Mouse (Mus musculus): ENCODE data around the gene 2610318N02Rik. TPM values are rescaled to one million over a fixed set of nuclear protein-coding genes. Genes with fewer than 3 reads are reported as not detected.

Gene 2610318N02Rik
- polyA plus RNA-seq, 1 experiment: 24.0 TPM

- H3K4me1 ChIP-seq: peaks cover 4% of the 10 kb centered on the region
- no peak overlapping the region for H3K4me3 ChIP-seq (replicated peaks)
- H3K9me3 ChIP-seq: peaks cover 12% of the 10 kb centered on the region
- TF ChIP-seq GATA1 (IDR thresholded peaks at IDR 0.05; ENCODE audit: borderline replicate concordance, low read length): no peak
- TF ChIP-seq FLI1 (IDR thresholded peaks at IDR 0.05; ENCODE audit: low read length): no peak
- H3K36me3 ChIP-seq (replicated peaks; ENCODE audit: low read length): peaks cover 27% of the 10 kb centered on the region
- peaks cover 10% of the 10 kb centered on the region for H3K27me3 ChIP-seq (replicated peaks)
These were observed 46.9 kb downstream of the 2610318N02Rik start for GRCm38 (mm10) chr16:17078101-17078500.

- TF ChIP-seq GATA1 (IDR thresholded peaks at IDR 0.05; ENCODE audit: borderline replicate concordance, low read length) (no peak), FLI1 (IDR thresholded peaks at IDR 0.05; ENCODE audit: low read length) (no peak)
- H3K27me3 ChIP-seq (replicated peaks): peaks cover 15% of the 10 kb centered on the region
These were observed 48.1 kb downstream of the 2610318N02Rik start for GRCm38 (mm10) chr16:17076869-17077268.

GRCm38 (mm10) chr16:17076301-17076700, 48.7 kb downstream of the 2610318N02Rik start:
- TF ChIP-seq GATA1 (IDR thresholded peaks at IDR 0.05; ENCODE audit: borderline replicate concordance, low read length): no peak
- TF ChIP-seq FLI1 (IDR thresholded peaks at IDR 0.05; ENCODE audit: low read length): no peak
- no peak overlapping the region for H3K4me3 ChIP-seq (replicated peaks)
- H3K4me1 ChIP-seq: peaks cover 4% of the 10 kb centered on the region
- H3K36me3 ChIP-seq (replicated peaks; ENCODE audit: low read length): peaks cover 9% of the 10 kb centered on the region
- H3K27me3 ChIP-seq (replicated peaks): peaks cover 19% of the 10 kb centered on the region
- H3K9me3 ChIP-seq: peaks cover 12% of the 10 kb centered on the region

More at GRCm38 (mm10) chr16:17076869-17077268, 48.1 kb downstream of the 2610318N02Rik start:
- Histone ChIP-seq H3K36me3 (replicated peaks; ENCODE audit: low read length) (peaks cover 15% of the 10 kb centered on the region), H3K4me1 (peaks cover 4% of the 10 kb centered on the region), H3K4me3 (replicated peaks) (no peak overlapping the region), H3K9me3 (peaks cover 12% of the 10 kb centered on the region)

GRCm38 (mm10) chr16:17073000-17073399, 52.0 kb downstream of the 2610318N02Rik start:
- H3K36me3 ChIP-seq (replicated peaks; ENCODE audit: low read length): no peaks in the 10 kb centered on the region
- H3K27me3 ChIP-seq (replicated peaks): peaks cover 45% of the 10 kb centered on the region
- H3K9me3 ChIP-seq: peaks cover 17% of the 10 kb centered on the region
- H3K4me1 ChIP-seq: peaks cover 17% of the 10 kb centered on the region
- H3K4me3 ChIP-seq (replicated peaks): no peak overlapping the region
- TF ChIP-seq GATA1 (IDR thresholded peaks at IDR 0.05; ENCODE audit: borderline replicate concordance, low read length): no peak
- TF ChIP-seq FLI1 (IDR thresholded peaks at IDR 0.05; ENCODE audit: low read length): no peak

GRCm38 (mm10) chr16:17070716-17071115, 54.3 kb downstream of the 2610318N02Rik start:
- TF ChIP-seq FLI1 (IDR thresholded peaks at IDR 0.05; ENCODE audit: low read length) (no peak), GATA1 (IDR thresholded peaks at IDR 0.05; ENCODE audit: borderline replicate concordance, low read length) (no peak)
- peaks cover 10% of the 10 kb centered on the region for H3K9me3 ChIP-seq
- H3K4me3 ChIP-seq (replicated peaks): peak overlapping the region; percentile 92
- peaks cover 23% of the 10 kb centered on the region for H3K4me1 ChIP-seq
- H3K27me3 ChIP-seq (replicated peaks): peaks cover 58% of the 10 kb centered on the region
- no peaks in the 10 kb centered on the region for H3K36me3 ChIP-seq (replicated peaks; ENCODE audit: low read length)

- H3K27me3 ChIP-seq (replicated peaks): peaks cover 65% of the 10 kb centered on the region
- peak within 1 kb of the TSS; percentile 92 for H3K4me3 ChIP-seq (replicated peaks)
- no peak for TF ChIP-seq FLI1 (IDR thresholded peaks at IDR 0.05; ENCODE audit: low read length)
- TF ChIP-seq GATA1 (IDR thresholded peaks at IDR 0.05; ENCODE audit: borderline replicate concordance, low read length): no peak
- H3K36me3 ChIP-seq (replicated peaks; ENCODE audit: low read length): no peaks in the 10 kb centered on the region
- peaks cover 5% of the 10 kb centered on the region for H3K9me3 ChIP-seq
- H3K4me1 ChIP-seq: peaks cover 23% of the 10 kb centered on the region
These were observed 55.2 kb downstream of the 2610318N02Rik start, which contains the start of gene Ypel1 for GRCm38 (mm10) chr16:17069511-17070443. Ypel1 (plus strand) TSS chr16:17069696.

- H3K4me3 ChIP-seq (replicated peaks): no peak overlapping the region
- TF ChIP-seq FLI1 (IDR thresholded peaks at IDR 0.05; ENCODE audit: low read length) (no peak), GATA1 (IDR thresholded peaks at IDR 0.05; ENCODE audit: borderline replicate concordance, low read length) (no peak)
- peaks cover 65% of the 10 kb centered on the region for H3K27me3 ChIP-seq (replicated peaks)
- H3K9me3 ChIP-seq: peaks cover 5% of the 10 kb centered on the region
- no peaks in the 10 kb centered on the region for H3K36me3 ChIP-seq (replicated peaks; ENCODE audit: low read length)
- H3K4me1 ChIP-seq: peaks cover 19% of the 10 kb centered on the region
These were observed 57.4 kb downstream of the 2610318N02Rik start for GRCm38 (mm10) chr16:17067552-17067951.

Other genes starting within 250 kb of the 2610318N02Rik start
- gene Ppm1f, start 228.7 kb downstream of the 2610318N02Rik start, polyA plus RNA-seq (2012; ENCODE audit: insufficient read depth, low replicate concordance): 0.78 TPM in 1 of 2 replicates, not detected in the other
- 17.1 and 17.7 TPM in 2 replicates for gene Mapk1, start 141.8 kb downstream of the 2610318N02Rik start, polyA plus RNA-seq (2012; ENCODE audit: insufficient read depth, low replicate concordance)
- 0.18 TPM in 1 of 2 replicates, not detected in the other for gene Ypel1, start 55.5 kb downstream of the 2610318N02Rik start, polyA plus RNA-seq (2012; ENCODE audit: insufficient read depth, low replicate concordance)
- gene Ppil2, start 13.9 kb downstream of the 2610318N02Rik start, polyA plus RNA-seq (2012; ENCODE audit: insufficient read depth, low replicate concordance): 65.8 and 76.6 TPM in 2 replicates
- gene Sdf2l1, start 7.2 kb upstream of the 2610318N02Rik start, polyA plus RNA-seq (2012; ENCODE audit: insufficient read depth, low replicate concordance): 250 and 345 TPM in 2 replicates
- gene Ydjc, start 19.5 kb upstream of the 2610318N02Rik start, polyA plus RNA-seq (2012; ENCODE audit: insufficient read depth, low replicate concordance): 40.2 and 205 TPM in 2 replicates
- gene Ccdc116, start 22.1 kb upstream of the 2610318N02Rik start, polyA plus RNA-seq (2012; ENCODE audit: insufficient read depth, low replicate concordance): 2.3 and 4.8 TPM in 2 replicates
- 103 and 123 TPM in 2 replicates for gene Ube2l3, start 77.5 kb upstream of the 2610318N02Rik start, polyA plus RNA-seq (2012; ENCODE audit: insufficient read depth, low replicate concordance)
- 0.32 TPM in 1 of 2 replicates, not detected in the other for gene Rimbp3, start 83.4 kb upstream of the 2610318N02Rik start, polyA plus RNA-seq (2012; ENCODE audit: insufficient read depth, low replicate concordance)
- gene Hic2, start 108.4 kb upstream of the 2610318N02Rik start, polyA plus RNA-seq (2012; ENCODE audit: insufficient read depth, low replicate concordance): 1.8 and 3.3 TPM in 2 replicates
- gene Tmem191c, start 150.9 kb upstream of the 2610318N02Rik start, polyA plus RNA-seq (2012; ENCODE audit: insufficient read depth, low replicate concordance): 11.8 and 13.2 TPM in 2 replicates
- gene Serpind1, start 206.2 kb upstream of the 2610318N02Rik start, polyA plus RNA-seq (2012; ENCODE audit: insufficient read depth, low replicate concordance): not detected in 2 replicates